Mouse (Mus musculus) cerebral cortex, adult 2 months (tissue): ENCODE data around the gene Iqcc.

Experiments used
- WGBS: fragments of 180-500 bp; shearing (Covaris S2); methylation state at CpG from one replicate; pipeline ENCODE4 v1.1.7; 2018; 5-methylcytosine and 5-hydroxymethylcytosine counted together

Iqcc gene

GRCm38 (mm10) chr4:129622120-129622802 lies 3.4 kb upstream of the Iqcc start:
- whole genome bisulfite sequencing: 51% methylated on average over 11 of the region's 11 CpGs

GRCm38 (mm10) chr4:129621283-129621841 lies 2.5 kb upstream of the Iqcc start:
- WGBS: 36% methylated on average over 8 of the region's 8 CpGs

GRCm38 (mm10) chr4:129620419-129621282 lies 1.8 kb upstream of the Iqcc start:
- WGBS: 79% methylated on average over 11 of the region's 11 CpGs

GRCm38 (mm10) chr4:129618031-129618430 lies 868 bp downstream of the Iqcc start:
- WGBS: 92% methylated on average over 5 of the region's 5 CpGs

GRCm38 (mm10) chr4:129617121-129617641 lies 1.7 kb downstream of the Iqcc start:
- 94% methylated on average over 7 of the region's 7 CpGs for WGBS

- WGBS: 75% methylated on average over 3 of the region's 3 CpGs
Observed at GRCm38 (mm10) chr4:129616631-129617030, 2.3 kb downstream of the Iqcc start.

GRCm38 (mm10) chr4:129615801-129616290 lies 3.1 kb downstream of the Iqcc start:
- 51% methylated on average over 9 of the region's 9 CpGs for WGBS

GRCm38 (mm10) chr4:129614093-129614492 lies 4.8 kb downstream of the Iqcc start, which contains the start of gene Dcdc2b:
Dcdc2b (minus strand) TSS chr4:129614257.
- 67% methylated on average over 6 of the region's 6 CpGs for WGBS

- WGBS: 66% methylated on average over 4 of the region's 4 CpGs
Observed at GRCm38 (mm10) chr4:129610472-129610871, 8.4 kb downstream of the Iqcc start.

- WGBS: 73% methylated on average over 4 of the region's 4 CpGs
Observed at GRCm38 (mm10) chr4:129610026-129610425, 8.9 kb downstream of the Iqcc start.

- WGBS: 71% methylated on average over 12 of the region's 12 CpGs
Observed at GRCm38 (mm10) chr4:129609139-129609631, 9.7 kb downstream of the Iqcc start.

GRCm38 (mm10) chr4:129608426-129609025 lies 10.4 kb downstream of the Iqcc start:
- 29% methylated on average over 7 of the region's 7 CpGs for WGBS

GRCm38 (mm10) chr4:129600233-129601158 lies 18.4 kb downstream of the Iqcc start, which contains the start of the genes Eif3i and Tmem234:
Eif3i (minus strand) TSS chr4:129600648.
Tmem234 (plus strand) TSS chr4:129600668.
- WGBS: 1% methylated on average over 74 of the region's 74 CpGs

- whole genome bisulfite sequencing: 73% methylated on average over 4 of the region's 4 CpGs
Observed at GRCm38 (mm10) chr4:129588865-129589264, 30.0 kb downstream of the Iqcc start.

- WGBS: 61% methylated on average over 1 of the region's 1 CpGs
Observed at GRCm38 (mm10) chr4:129586943-129587342, 32.0 kb downstream of the Iqcc start.

- WGBS: 91% methylated on average over 9 of the region's 9 CpGs
Observed at GRCm38 (mm10) chr4:129585773-129586172, 33.1 kb downstream of the Iqcc start.

- 2% methylated on average over 36 of the region's 36 CpGs for WGBS
Observed at GRCm38 (mm10) chr4:129584884-129585608, 33.9 kb downstream of the Iqcc start.

GRCm38 (mm10) chr4:129584370-129584769 lies 34.5 kb downstream of the Iqcc start:
- WGBS: 71% methylated on average over 1 of the region's 1 CpGs

- 85% methylated on average over 1 of the region's 1 CpGs for WGBS
Observed at GRCm38 (mm10) chr4:129582251-129582650, 36.6 kb downstream of the Iqcc start.

- 54% methylated on average over 7 of the region's 7 CpGs for WGBS
Observed at GRCm38 (mm10) chr4:129580347-129580746, 38.6 kb downstream of the Iqcc start.
